ENCODE assay signal across 8 mouse cellular contexts in genomic region chr2:24944304-24944703, GRCm38 (mm10). TPM values are rescaled to one million over a fixed set of nuclear protein-coding genes. Genes with fewer than 3 reads are reported as not detected.
DNase-seq lines count a peak whose midpoint lies in the region; ATAC-seq and TF ChIP-seq lines count a peak whose summit lies in the region.
"Not testable (repeated sequence)": the region's sequence is repeated elsewhere in the genome, so short reads cannot be mapped to it uniquely, and the experiment has no call there.

No protein-coding gene starts in this region.

- not testable (repeated sequence) for H3K4me2 ChIP-seq in midbrain, postnatal 0 days (ENCODE audit: low read depth, low read length, poor library complexity, severe bottlenecking)

- WGBS in lung, adult 2 months: 30% methylated on average over 2 of the region's 2 CpGs
- 52% methylated on average over 2 of the region's 2 CpGs for WGBS in midbrain, postnatal 0 days

- not testable (repeated sequence) for ATAC-seq in midbrain, postnatal 0 days (ENCODE audit: low FRiP score)

- H3K36me3 ChIP-seq in midbrain, postnatal 0 days (ENCODE audit: insufficient read depth, low read length): not testable (repeated sequence)

- not testable (repeated sequence) for H3K27ac ChIP-seq in midbrain, postnatal 0 days (ENCODE audit: low read depth, low read length)

- H3K9ac ChIP-seq in midbrain, postnatal 0 days (replicated peaks; ENCODE audit: low read length, poor library complexity, severe bottlenecking): not testable (repeated sequence)

- H3K4me1 ChIP-seq in lung, adult 2 months (ENCODE audit: control insufficient read depth, insufficient read depth, low read length); midbrain, postnatal 0 days (ENCODE audit: insufficient read depth, low read length): not testable (repeated sequence)

- not testable (repeated sequence) for H3K4me3 ChIP-seq in lung, adult 2 months (replicated peaks; ENCODE audit: extremely low read depth, low read depth, low read length); midbrain, postnatal 0 days (ENCODE audit: low read depth, low read length)

- not testable (repeated sequence) for H3K9me3 ChIP-seq in midbrain, postnatal 0 days (ENCODE audit: low read length)

- peak; percentile 58 for DNase-seq in CD4-positive helper T cell, adult 2 months (ENCODE audit: low read depth, low spot score)
- DNase-seq in T-cell, adult 2 months (ENCODE audit: low spot score): peak; percentile 38
- DNase-seq in embryo, embryonic 10.5 days (ENCODE audit: low spot score): peak; percentile 22
- DNase-seq in heart, postnatal 4 days: peak; percentile 28
- peak; percentile 67 for DNase-seq in kidney, postnatal 14 days
- DNase-seq in lung, adult 2 months: peak; percentile 22
- peak; percentile 40 for DNase-seq in midbrain, postnatal 0 days (ENCODE audit: low spot score)
- DNase-seq in thymus, postnatal 14 days: peak; percentile 40

- H3K27me3 ChIP-seq in midbrain, postnatal 0 days (ENCODE audit: insufficient read depth, low read length): not testable (repeated sequence)

- TF ChIP-seq CTCF in lung, adult 2 months (IDR thresholded peaks at IDR 0.05; ENCODE audit: insufficient read depth, low read length): not testable (repeated sequence)
- TF ChIP-seq CTCF in midbrain, postnatal 0 days (IDR thresholded peaks at IDR 0.05): peak; percentile 51

- not testable (repeated sequence) for TF ChIP-seq POLR2A in lung, adult 2 months (IDR thresholded peaks at IDR 0.05; ENCODE audit: borderline replicate concordance, extremely low read depth, low read depth, low read length)

RNA-seq across cellular contexts. Expression of gene Zmynd19, which starts 5.3 kb away (rescaled TPM):
- total RNA-seq in heart, postnatal 4 days (2021): 10 to 100 TPM; 26.6 to 32.1 TPM
- polyA plus RNA-seq in lung, adult 2 months (2012; rRNA removed): 3.7 and 5.5 TPM in 2 replicates
- 33.7 and 36.4 TPM in 2 replicates for total RNA-seq in midbrain, postnatal 0 days (2014; rRNA removed)
- 21.4 TPM in 2 replicates for polyA plus RNA-seq in midbrain, postnatal 0 days (2015; fragmentation: Nextera tagmentation; extraction: Ambion mirVana)

RNA-seq across cellular contexts. Expression of gene Arrdc1, which starts 9.3 kb away (rescaled TPM):
- 10 to 100 TPM in 1 of 2 experiments, 1 to 10 TPM in 1; 9.6 to 10.9 TPM for total RNA-seq in heart, postnatal 4 days (2021)
- polyA plus RNA-seq in lung, adult 2 months (2012; rRNA removed): 221 and 242 TPM in 2 replicates
- 55.7 and 62.3 TPM in 2 replicates for total RNA-seq in midbrain, postnatal 0 days (2014; rRNA removed)
- 44.7 and 46.9 TPM in 2 replicates for polyA plus RNA-seq in midbrain, postnatal 0 days (2015; fragmentation: Nextera tagmentation; extraction: Ambion mirVana)

RNA-seq across cellular contexts. Expression of gene Dph7, which starts 17.9 kb away (rescaled TPM):
- total RNA-seq in heart, postnatal 4 days (2021): 1 to 10 TPM; 8.6 to 8.8 TPM
- polyA plus RNA-seq in lung, adult 2 months (2012; rRNA removed): 12.8 and 17.6 TPM in 2 replicates
- total RNA-seq in midbrain, postnatal 0 days (2014; rRNA removed): 37.2 and 43.8 TPM in 2 replicates
- 37.1 and 39.6 TPM in 2 replicates for polyA plus RNA-seq in midbrain, postnatal 0 days (2015; fragmentation: Nextera tagmentation; extraction: Ambion mirVana)

RNA-seq across cellular contexts. Expression of gene Ehmt1, which starts 24.9 kb away (rescaled TPM):
- total RNA-seq in heart, postnatal 4 days (2021): 10 to 100 TPM; 59.3 to 65.3 TPM
- polyA plus RNA-seq in lung, adult 2 months (2012; rRNA removed): 41.3 and 57.3 TPM in 2 replicates
- total RNA-seq in midbrain, postnatal 0 days (2014; rRNA removed): 67.8 and 71.0 TPM in 2 replicates
- 55.3 and 63.3 TPM in 2 replicates for polyA plus RNA-seq in midbrain, postnatal 0 days (2015; fragmentation: Nextera tagmentation; extraction: Ambion mirVana)

RNA-seq across cellular contexts. Expression of gene Mrpl41, which starts 30.6 kb away (rescaled TPM):
- 10 to 100 TPM; 78.3 to 79.7 TPM for total RNA-seq in heart, postnatal 4 days (2021)
- polyA plus RNA-seq in lung, adult 2 months (2012; rRNA removed): 17.8 and 23.4 TPM in 2 replicates
- total RNA-seq in midbrain, postnatal 0 days (2014; rRNA removed): 62.6 and 68.1 TPM in 2 replicates
- polyA plus RNA-seq in midbrain, postnatal 0 days (2015; fragmentation: Nextera tagmentation; extraction: Ambion mirVana): 183 and 197 TPM in 2 replicates
